Mouse (Mus musculus) liver, adult 2 months (tissue): ENCODE measurements around the gene Btbd18.

Experiments used
- CTCF ChIP-seq: fragments of 200-500 bp; IDR thresholded peaks from 2 replicates; pipeline ENCODE4 v1.5.1; 2011; ENCODE audit warnings: low read depth, low read length, control low read depth
- POLR2A ChIP-seq: fragments of 200-500 bp; IDR thresholded peaks from 2 replicates; pipeline ENCODE4 v1.6.1; 2011; ENCODE audit warnings: low read length, control low read depth; ENCODE audit not compliant: insufficient read depth; ENCODE audit errors: extremely low read depth

DNA sequence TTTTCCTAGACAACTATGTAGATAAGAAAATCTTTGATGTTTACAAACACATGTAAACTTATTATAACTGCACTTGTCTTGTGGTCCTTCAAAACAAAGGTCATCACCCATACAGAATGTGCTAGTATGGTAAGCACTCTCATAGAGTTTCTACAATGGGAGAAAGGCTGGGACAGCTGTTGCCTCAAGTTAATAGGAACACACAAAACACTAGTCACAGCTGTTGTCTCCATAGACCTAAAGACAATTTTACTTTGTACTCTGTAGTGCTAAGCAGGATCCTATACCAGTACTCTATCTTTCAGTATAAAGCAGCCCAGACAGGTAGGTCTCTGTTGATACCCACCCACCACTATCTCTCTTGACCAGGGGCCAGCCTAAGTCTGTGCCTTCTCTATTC is 18.0 kb upstream of the Btbd18 start:
- TF ChIP-seq POLR2A (no peak), CTCF (no peak)
